Mouse (Mus musculus): ENCODE measurements around the gene Ttc30a1. TPM values are rescaled to one million over a fixed set of nuclear protein-coding genes. Genes with fewer than 3 reads are reported as not detected.
A peak's percentile ranks its signal among the peaks of the same experiment; 100 is the strongest.
"Not testable (repeated sequence)": the region's sequence is repeated elsewhere in the genome, so short reads cannot be mapped to it uniquely, and the experiment has no call there.

Ttc30a1 gene
- polyA plus RNA-seq, 1 experiment = 1.5 TPM

- Histone ChIP-seq H3K4me3 (ENCODE audit: insufficient read depth, low read depth, low read length) (peak overlapping the region; percentile 26; the same call in 1 of the 2 replicates), H3K27ac (replicated peaks; ENCODE audit: low read depth, low read length) (no peak overlapping the region), H3K4me1 (ENCODE audit: control insufficient read depth, insufficient read depth, insufficient read length, low read length) (no peaks in the 10 kb centered on the region)
These were observed 9.2 kb upstream of the Ttc30a1 start for GRCm38 (mm10) chr2:75990885-75991539.

DNA sequence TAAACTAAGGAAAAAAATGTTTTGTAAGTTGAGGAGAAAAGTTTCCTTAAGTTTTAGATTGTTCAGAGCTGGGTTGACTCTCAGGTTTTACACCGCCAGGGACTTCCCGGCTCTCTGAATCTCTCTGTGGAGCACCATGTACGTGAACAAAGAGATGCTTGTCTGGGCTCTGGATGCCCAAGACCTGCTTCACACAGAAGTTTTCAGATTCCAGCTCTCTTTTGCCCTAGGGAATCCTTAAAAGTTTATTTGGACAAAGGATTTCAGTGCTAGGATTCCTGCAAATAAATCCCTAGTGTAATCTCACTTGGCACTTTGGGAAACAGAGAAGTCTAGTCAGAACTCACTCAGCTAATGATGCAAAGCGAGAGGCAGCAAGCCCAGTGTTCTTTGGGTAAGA, 7.9 kb upstream of the Ttc30a1 start:
- Histone ChIP-seq H3K27ac (replicated peaks; ENCODE audit: low read depth, low read length) (no peak overlapping the region), H3K4me1 (ENCODE audit: control insufficient read depth, insufficient read depth, insufficient read length, low read length) (no peaks in the 10 kb centered on the region), H3K4me3 (ENCODE audit: insufficient read depth, low read depth, low read length) (no peak overlapping the region)

GRCm38 (mm10) chr2:75988779-75989363, 7.1 kb upstream of the Ttc30a1 start:
- Histone ChIP-seq H3K27ac (replicated peaks; ENCODE audit: low read depth, low read length) (no peak overlapping the region), H3K4me3 (ENCODE audit: insufficient read depth, low read depth, low read length) (no peak overlapping the region), H3K4me1 (ENCODE audit: control insufficient read depth, insufficient read depth, insufficient read length, low read length) (no peaks in the 10 kb centered on the region)

- no peaks in the 10 kb centered on the region for H3K4me1 ChIP-seq (ENCODE audit: control insufficient read depth, insufficient read depth, insufficient read length, low read length)
- H3K27ac ChIP-seq (replicated peaks; ENCODE audit: low read depth, low read length) = no peak overlapping the region
- no peak overlapping the region for H3K4me3 ChIP-seq (ENCODE audit: insufficient read depth, low read depth, low read length)
These were observed 6.6 kb upstream of the Ttc30a1 start for GRCm38 (mm10) chr2:75988378-75988777.

GRCm38 (mm10) chr2:75987739-75988138, 6.0 kb upstream of the Ttc30a1 start:
- Histone ChIP-seq H3K27ac (replicated peaks; ENCODE audit: low read depth, low read length) (no peak overlapping the region), H3K4me1 (ENCODE audit: control insufficient read depth, insufficient read depth, insufficient read length, low read length) (no peaks in the 10 kb centered on the region), H3K4me3 (ENCODE audit: insufficient read depth, low read depth, low read length) (no peak overlapping the region)

DNA sequence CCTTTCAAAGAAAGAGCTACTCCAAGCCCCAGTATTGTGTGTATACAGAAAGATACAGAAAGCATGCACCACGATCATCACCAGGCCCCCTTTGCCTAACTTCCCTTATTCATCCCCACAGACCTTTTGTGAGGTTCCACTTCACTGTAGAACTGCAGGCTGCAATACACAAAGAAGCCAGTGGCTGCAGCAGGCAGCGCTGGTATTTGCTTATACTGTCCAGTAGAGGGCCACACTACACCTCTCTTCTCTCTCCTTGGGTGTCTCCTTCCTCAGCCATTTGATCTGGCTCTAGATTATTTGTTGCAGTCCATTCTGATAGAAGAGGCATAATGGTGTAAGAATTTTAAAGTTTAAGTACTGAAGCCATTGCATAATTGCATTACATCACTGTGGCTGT, 3.4 kb upstream of the Ttc30a1 start:
- Histone ChIP-seq H3K27ac (replicated peaks; ENCODE audit: low read depth, low read length) (no peak overlapping the region), H3K4me1 (ENCODE audit: control insufficient read depth, insufficient read depth, insufficient read length, low read length) (no peaks in the 10 kb centered on the region), H3K4me3 (ENCODE audit: insufficient read depth, low read depth, low read length) (no peak overlapping the region)

DNA sequence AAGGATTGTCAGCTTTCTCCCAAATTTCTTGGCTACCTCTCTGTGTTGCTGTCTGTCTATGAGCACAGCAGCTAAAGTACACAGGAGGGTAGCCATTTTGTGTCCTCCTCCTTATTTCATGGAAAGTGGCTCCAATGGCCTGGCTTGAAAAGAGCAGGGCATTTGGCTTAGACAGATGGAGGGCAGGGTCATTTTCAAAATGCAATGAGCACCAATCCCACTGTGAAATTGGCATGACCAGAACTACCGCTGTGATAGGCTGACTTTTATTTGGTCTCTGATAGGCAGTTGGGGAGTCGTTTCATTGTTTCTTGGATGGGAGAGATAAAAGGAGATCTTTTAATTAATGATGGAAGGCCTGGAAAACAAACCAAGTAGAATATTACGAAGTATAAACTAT, 2.1 kb upstream of the Ttc30a1 start:
- no peak overlapping the region for H3K4me3 ChIP-seq (ENCODE audit: insufficient read depth, low read depth, low read length)
- H3K4me1 ChIP-seq (ENCODE audit: control insufficient read depth, insufficient read depth, insufficient read length, low read length) = no peaks in the 10 kb centered on the region
- H3K27ac ChIP-seq (replicated peaks; ENCODE audit: low read depth, low read length) = no peak overlapping the region

GRCm38 (mm10) chr2:75983091-75983490, 1.3 kb upstream of the Ttc30a1 start:
- no peaks in the 10 kb centered on the region for H3K4me1 ChIP-seq (ENCODE audit: control insufficient read depth, insufficient read depth, insufficient read length, low read length)
- no peak overlapping the region for H3K27ac ChIP-seq (replicated peaks; ENCODE audit: low read depth, low read length)
- no peak overlapping the region for H3K4me3 ChIP-seq (ENCODE audit: insufficient read depth, low read depth, low read length)

- no peak overlapping the region for H3K27ac ChIP-seq (replicated peaks; ENCODE audit: low read depth, low read length)
- H3K4me3 ChIP-seq (ENCODE audit: insufficient read depth, low read depth, low read length) = no peak overlapping the region
- no peaks in the 10 kb centered on the region for H3K4me1 ChIP-seq (ENCODE audit: control insufficient read depth, insufficient read depth, insufficient read length, low read length)
These were observed 859 bp upstream of the Ttc30a1 start for GRCm38 (mm10) chr2:75982626-75983025.

GRCm38 (mm10) chr2:75980933-75981439, 781 bp downstream of the Ttc30a1 start:
- not testable (repeated sequence) for H3K4me1 ChIP-seq (ENCODE audit: control insufficient read depth, insufficient read depth, insufficient read length, low read length)
- peak overlapping the region; percentile 87; the same call in 1 of the 2 replicates for H3K4me3 ChIP-seq (ENCODE audit: insufficient read depth, low read depth, low read length)
- H3K27ac ChIP-seq (replicated peaks; ENCODE audit: low read depth, low read length) = peak overlapping the region; percentile 19

DNA sequence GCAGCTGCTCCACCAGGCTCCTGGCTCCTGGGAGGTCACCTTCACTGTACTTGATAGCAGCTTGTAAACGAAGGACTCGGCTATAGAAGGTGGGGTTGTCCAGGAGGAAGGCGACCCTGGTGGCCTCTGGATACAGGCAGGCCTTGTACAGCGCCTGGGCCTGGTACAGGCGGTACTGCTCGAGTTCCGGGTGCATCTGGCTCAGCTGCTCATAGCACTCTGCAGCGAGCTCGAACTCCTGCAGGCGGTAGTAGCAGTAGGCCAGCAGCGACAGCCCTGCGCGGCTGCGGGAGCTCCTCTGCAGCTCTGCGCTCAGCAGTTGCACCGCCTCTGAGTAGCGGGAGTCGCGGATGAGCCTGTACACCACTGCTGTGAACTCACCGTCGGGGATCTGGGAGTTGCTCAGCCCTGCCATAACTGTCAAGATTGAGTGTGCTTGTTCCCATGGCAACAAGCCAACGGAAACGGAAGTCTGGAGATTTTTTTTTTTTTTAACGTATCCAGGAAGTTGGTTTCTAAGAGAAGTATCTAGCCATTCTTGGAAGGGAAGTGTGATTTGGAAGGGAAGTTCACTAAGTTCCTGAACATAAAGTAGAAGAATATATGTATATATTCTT, 3.9 kb downstream of the Ttc30a1 start, which contains the start of gene Ttc30a2:
Ttc30a2 (minus strand) TSS at position 419 of the 617 bp plus-strand sequence.
- H3K4me3 ChIP-seq (ENCODE audit: insufficient read depth, low read depth, low read length); H3K4me1 ChIP-seq (ENCODE audit: control insufficient read depth, insufficient read depth, insufficient read length, low read length); H3K27ac ChIP-seq (replicated peaks; ENCODE audit: low read depth, low read length): not testable (repeated sequence)

DNA sequence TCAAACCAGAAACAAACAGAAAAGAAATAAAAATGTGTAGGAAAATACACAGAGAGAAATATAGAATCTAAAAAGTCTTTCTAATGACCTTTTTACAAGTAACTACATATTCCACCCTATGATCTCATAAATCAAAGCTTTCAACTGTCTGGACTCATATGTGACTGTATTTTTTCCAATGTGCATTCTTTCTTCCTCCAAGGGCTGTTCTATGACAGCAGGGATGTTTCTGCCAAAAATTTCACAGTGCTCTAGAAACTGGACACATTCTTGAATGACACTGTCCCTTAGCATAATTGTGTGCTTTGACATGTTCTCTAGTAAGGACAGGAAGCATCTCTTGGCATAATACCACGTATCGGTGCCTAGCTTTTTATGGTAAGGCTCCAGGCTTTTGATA, 5.7 kb downstream of the Ttc30a1 start:
- not testable (repeated sequence) for H3K4me1 ChIP-seq (ENCODE audit: control insufficient read depth, insufficient read depth, insufficient read length, low read length); H3K4me3 ChIP-seq (ENCODE audit: insufficient read depth, low read depth, low read length); H3K27ac ChIP-seq (replicated peaks; ENCODE audit: low read depth, low read length)

DNA sequence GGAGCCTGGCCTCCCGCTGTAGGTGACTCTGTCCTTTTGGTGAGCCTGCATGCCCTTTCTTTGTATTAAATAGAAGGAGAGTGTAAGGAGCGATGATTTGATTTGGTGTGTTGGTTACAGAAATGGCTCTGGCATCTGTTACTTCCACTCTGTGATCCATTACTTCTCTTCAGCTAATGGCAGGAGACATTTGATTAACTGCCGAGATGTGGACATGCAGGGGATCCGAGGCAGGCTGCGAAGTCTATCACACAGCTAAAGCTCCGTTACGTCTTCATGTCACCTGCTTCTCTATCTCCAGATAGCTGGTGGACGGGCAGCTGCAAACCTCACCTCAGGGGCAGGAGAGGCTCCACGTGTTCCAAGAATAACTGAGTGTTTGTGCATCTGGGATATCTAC, 7.6 kb downstream of the Ttc30a1 start:
- no peak overlapping the region for H3K4me3 ChIP-seq (ENCODE audit: insufficient read depth, low read depth, low read length)
- H3K27ac ChIP-seq (replicated peaks; ENCODE audit: low read depth, low read length) = no peak overlapping the region
- no peaks in the 10 kb centered on the region for H3K4me1 ChIP-seq (ENCODE audit: control insufficient read depth, insufficient read depth, insufficient read length, low read length)

- H3K4me3 ChIP-seq (ENCODE audit: insufficient read depth, low read depth, low read length) = peak overlapping the region; percentile 39
- no peak overlapping the region for H3K27ac ChIP-seq (replicated peaks; ENCODE audit: low read depth, low read length)
- H3K4me1 ChIP-seq (ENCODE audit: control insufficient read depth, insufficient read depth, insufficient read length, low read length) = peaks cover 3% of the 10 kb centered on the region; the same call in 1 of the 2 replicates
These were observed 16.8 kb downstream of the Ttc30a1 start for GRCm38 (mm10) chr2:75964972-75965371.

DNA sequence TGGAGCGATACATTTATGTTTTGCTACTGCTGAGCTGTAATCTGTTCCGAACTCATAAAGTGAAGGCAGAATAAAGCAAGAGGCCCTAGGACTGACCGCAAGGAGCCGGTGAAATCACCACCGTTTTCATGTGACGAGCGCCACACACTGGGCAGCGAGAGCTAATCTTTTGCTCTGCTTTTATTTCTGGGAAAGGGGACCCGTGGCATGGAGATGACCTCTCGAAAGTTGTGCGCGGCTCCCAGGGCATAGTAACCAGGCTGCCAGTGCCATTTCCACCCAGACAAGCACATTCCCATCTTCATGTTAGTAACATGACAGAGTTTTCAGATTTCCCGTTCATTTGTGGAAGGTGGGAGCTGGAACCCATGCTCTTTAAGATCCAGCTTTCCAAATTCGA, 17.3 kb downstream of the Ttc30a1 start:
- Histone ChIP-seq H3K4me1 (ENCODE audit: control insufficient read depth, insufficient read depth, insufficient read length, low read length) (peaks cover 5% of the 10 kb centered on the region), H3K27ac (replicated peaks; ENCODE audit: low read depth, low read length) (no peak overlapping the region), H3K4me3 (ENCODE audit: insufficient read depth, low read depth, low read length) (peak overlapping the region; percentile 39)
